Mouse (Mus musculus) thymus, adult 2 months (tissue): ENCODE results near the gene Map3k1.

ENCODE experiments used
- CTCF ChIP-seq: fragments of 200-500 bp; IDR thresholded peaks from 2 replicates; pipeline ENCODE4 v1.5.1; 2012; ENCODE audit warnings: mild to moderate bottlenecking, control low read depth, low read length, moderate library complexity, borderline replicate concordance; ENCODE audit not compliant: control insufficient read depth, poor library complexity, insufficient read depth; ENCODE audit errors: extremely low read depth
- POLR2A ChIP-seq: fragments of 200-500 bp; IDR thresholded peaks from 2 replicates; pipeline ENCODE4 v1.6.1; 2012; ENCODE audit warnings: mild to moderate bottlenecking, low read length, control low read depth, moderate library complexity; ENCODE audit not compliant: control insufficient read depth, poor library complexity, insufficient read depth; ENCODE audit errors: extremely low read depth

DNA sequence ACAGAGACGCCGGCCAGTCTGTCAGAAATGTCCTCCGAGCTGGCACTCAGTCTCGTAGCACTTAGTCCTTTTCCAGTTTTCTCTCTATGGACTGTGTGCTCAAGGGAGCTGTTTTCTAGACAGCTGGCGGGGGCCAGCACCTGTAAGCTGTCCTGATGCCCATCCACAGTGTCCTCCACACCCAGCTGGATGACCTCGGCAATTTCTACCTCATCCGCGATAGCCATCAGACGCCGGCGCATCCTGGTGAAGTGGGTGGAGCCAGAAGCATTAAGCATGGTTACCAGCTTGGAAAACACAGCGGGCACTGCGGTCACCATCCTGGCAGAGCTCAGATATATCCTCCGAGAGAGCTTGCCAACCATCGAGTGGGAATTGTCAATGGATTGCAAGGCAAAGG lies 52.9 kb downstream of the Map3k1 start:
- TF ChIP-seq CTCF (no peak), POLR2A (no peak)
